Mouse (Mus musculus) telencephalon, adult 2 months (tissue): Measurements from ENCODE around the gene Adam19.
"Not testable (repeated sequence)": the region's sequence is repeated elsewhere in the genome, so short reads cannot be mapped to it uniquely, and the experiment has no call there.

Experiments used
- DNase-seq: peaks from one replicate; pipeline ENCODE4 v3.0.0-alpha.2; 2011; ENCODE audit warnings: low read depth, low spot score

Adam19 gene

GRCm38 (mm10) chr11:46055896-46056769, at the start of gene Adam19:
Gene Adam19, plus strand, starts transcription at chr11:46055992.
- peak; percentile 33 for DNase-seq

- DNase-seq, result peak; percentile 52
Measured at GRCm38 (mm10) chr11:46016061-46016460, 39.7 kb upstream of the Adam19 start.

- no peak for DNase-seq
Measured at GRCm38 (mm10) chr11:46020246-46020645, 35.5 kb upstream of the Adam19 start.

DNA sequence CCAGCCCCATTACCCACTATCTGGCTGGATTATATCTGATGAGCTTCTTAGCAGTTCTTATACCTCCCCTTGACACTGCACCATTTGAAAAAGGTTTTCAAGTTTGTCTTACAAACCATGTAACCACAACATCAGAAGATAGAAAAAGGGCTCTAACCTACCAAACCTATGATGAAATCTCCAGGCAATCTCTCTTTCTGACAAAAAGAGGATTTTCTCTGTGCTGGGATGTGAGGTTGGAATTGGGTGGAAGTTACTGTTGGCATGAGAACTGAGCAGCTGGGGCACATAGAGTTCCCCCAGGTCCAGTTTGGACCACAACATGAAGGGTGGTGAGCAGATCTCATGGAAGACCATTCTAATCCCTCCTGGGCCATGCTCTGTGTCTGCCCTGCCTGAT, 33.9 kb upstream of the Adam19 start:
- no peak for DNase-seq

DNA sequence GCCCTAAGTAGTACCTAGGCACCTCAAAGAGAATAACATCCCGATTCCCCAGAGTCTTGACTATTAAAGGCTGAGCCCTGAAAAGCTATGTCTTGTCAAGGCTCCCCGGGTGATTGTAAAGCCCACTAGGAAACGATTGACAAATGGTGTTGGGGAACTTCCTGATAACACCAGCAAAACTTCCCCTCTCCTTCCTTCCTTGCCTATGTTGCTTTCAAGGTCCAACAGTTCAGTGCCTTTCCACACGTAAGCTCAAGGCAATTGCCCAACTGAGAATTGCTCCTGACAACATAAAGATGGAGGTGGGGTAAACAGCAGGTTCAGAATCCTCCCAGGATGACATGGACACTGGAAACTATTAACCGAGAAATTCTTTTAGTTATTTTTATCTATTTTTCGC, 32.8 kb upstream of the Adam19 start:
- DNase-seq, result no peak

- no peak for DNase-seq
Measured at GRCm38 (mm10) chr11:46025962-46026392, 29.8 kb upstream of the Adam19 start.

- no peak for DNase-seq
Measured at GRCm38 (mm10) chr11:46027952-46028814, 27.6 kb upstream of the Adam19 start.

GRCm38 (mm10) chr11:46029485-46029884, 26.3 kb upstream of the Adam19 start:
- DNase-seq, result no peak

- no peak for DNase-seq
Measured at GRCm38 (mm10) chr11:46030026-46030425, 25.8 kb upstream of the Adam19 start.

GRCm38 (mm10) chr11:46031470-46031869, 24.3 kb upstream of the Adam19 start:
- DNase-seq, result no peak

DNA sequence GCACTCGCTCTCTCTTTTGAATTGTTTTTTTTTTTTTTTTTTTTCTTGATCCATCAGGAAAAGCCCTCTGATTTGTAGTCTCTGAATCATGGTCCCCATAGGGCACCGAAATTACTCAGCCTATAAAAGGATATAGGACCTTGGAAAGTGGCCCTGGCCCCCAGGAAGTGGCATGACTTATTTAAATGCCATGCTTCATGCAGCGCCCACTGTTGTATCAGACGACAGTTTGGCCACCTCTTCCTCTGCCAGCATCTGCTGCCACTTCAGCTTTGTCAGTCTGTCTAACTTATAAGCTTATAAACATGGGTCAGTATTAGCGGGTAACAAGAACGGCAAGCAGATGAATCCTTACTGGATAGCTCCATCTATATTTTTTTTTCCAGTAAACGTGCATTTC, 22.8 kb upstream of the Adam19 start:
- no peak for DNase-seq

DNA sequence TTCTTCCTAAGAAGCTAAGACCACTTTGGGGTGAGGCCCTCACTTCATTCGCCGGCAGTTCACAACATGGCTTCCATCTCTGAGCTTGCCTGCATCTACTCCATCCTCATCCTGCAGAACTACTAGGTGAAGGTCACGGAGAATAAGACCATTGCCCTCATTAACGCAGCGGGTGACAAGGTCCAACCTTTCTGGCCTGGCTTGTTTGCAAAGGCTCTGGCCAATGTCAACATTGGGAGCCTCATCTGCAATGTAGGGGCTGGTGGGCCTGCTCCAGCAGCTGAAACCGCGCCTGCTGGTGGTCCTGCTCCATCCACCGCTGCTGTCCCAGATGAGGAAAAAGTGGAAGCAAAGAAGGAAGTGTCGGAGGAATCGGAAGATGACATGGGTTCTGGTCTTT, 19.4 kb upstream of the Adam19 start:
- no peak for DNase-seq

GRCm38 (mm10) chr11:46038901-46039300, 16.9 kb upstream of the Adam19 start:
- no peak for DNase-seq

GRCm38 (mm10) chr11:46039335-46039734, 16.5 kb upstream of the Adam19 start:
- DNase-seq, result no peak

GRCm38 (mm10) chr11:46040841-46041556, 14.8 kb upstream of the Adam19 start:
- no peak for DNase-seq

GRCm38 (mm10) chr11:46041607-46042267, 14.1 kb upstream of the Adam19 start:
- DNase-seq, result no peak

- no peak for DNase-seq
Measured at GRCm38 (mm10) chr11:46044781-46045180, 11.0 kb upstream of the Adam19 start.

GRCm38 (mm10) chr11:46047264-46047663, 8.5 kb upstream of the Adam19 start:
- DNase-seq, result no peak

DNA sequence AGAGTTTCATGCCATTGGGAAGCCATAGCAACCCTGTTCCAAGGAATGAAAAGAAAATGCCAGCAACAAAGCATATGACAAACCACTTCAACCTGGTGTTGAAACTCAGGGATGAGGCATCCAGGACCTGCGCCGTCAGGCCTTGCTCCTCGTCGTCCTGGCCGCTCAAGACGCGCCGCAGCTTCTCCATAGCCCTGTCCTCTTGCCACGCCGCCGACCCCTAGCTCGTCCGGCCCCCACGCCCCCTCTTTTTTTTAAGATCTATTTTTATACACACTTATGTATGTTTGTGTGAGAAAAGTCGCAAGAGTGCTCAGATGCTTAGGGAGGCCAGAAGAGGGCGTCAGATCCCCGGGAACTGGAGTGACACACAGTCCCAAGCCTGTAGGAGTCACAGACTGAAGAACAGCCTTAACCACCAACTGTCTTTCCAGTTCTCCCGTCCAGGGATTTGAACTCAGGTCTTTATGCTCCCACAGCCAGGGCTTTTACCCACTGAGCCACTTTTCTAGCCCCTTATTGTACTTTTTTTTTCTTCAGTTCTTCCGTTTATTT, 3.6 kb upstream of the Adam19 start, which contains the start of gene Gm12166:
TSS of gene Gm12166 (minus strand) at position 217 of the 555 bp plus-strand sequence.
- not testable (repeated sequence) for DNase-seq

DNA sequence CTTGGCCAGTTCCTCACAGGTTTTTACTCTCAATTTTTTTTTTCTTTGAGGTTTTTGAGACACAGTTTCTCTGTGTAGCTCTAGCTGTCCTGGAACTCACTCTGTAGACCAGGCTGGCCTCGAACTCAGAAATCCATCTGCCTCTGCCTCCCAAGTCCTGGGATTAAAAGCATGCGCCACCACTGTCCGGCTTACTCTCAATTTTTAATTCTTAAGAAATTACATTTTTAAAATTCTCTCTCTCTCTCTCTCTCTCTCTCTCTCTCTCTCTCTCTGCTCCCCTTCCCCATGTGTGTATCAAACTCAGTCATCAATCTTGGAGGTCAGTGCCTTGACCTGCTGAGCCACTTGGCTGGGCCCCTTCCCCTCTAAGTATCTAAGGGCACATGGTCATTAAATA, 2.3 kb upstream of the Adam19 start:
- DNase-seq, result not testable (repeated sequence)

DNA sequence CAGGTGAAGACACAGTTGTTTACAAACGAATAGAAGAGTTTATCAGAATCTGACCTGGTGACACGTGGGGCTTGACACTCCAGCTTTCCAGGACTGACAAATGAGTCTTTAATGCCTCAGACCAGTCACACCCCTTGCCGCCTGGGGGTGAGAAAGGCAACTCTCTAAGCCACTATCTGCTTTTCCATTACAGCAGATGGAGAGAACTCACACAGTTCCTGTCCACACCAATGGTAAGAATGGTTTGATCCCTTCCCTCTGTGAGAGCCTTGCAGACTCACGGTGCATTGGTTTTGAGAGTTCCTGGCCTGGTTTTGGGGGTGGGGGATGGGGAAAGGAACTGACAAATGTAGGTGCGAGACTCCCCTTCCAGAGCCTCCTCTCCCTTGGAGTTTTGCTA, 1.5 kb upstream of the Adam19 start:
- no peak for DNase-seq
